Mouse (Mus musculus): ENCODE measurements around the gene Brd2.
"Not testable (repeated sequence)": the region's sequence is repeated elsewhere in the genome, so short reads cannot be mapped to it uniquely, and the experiment has no call there.

The Brd2 gene

DNA sequence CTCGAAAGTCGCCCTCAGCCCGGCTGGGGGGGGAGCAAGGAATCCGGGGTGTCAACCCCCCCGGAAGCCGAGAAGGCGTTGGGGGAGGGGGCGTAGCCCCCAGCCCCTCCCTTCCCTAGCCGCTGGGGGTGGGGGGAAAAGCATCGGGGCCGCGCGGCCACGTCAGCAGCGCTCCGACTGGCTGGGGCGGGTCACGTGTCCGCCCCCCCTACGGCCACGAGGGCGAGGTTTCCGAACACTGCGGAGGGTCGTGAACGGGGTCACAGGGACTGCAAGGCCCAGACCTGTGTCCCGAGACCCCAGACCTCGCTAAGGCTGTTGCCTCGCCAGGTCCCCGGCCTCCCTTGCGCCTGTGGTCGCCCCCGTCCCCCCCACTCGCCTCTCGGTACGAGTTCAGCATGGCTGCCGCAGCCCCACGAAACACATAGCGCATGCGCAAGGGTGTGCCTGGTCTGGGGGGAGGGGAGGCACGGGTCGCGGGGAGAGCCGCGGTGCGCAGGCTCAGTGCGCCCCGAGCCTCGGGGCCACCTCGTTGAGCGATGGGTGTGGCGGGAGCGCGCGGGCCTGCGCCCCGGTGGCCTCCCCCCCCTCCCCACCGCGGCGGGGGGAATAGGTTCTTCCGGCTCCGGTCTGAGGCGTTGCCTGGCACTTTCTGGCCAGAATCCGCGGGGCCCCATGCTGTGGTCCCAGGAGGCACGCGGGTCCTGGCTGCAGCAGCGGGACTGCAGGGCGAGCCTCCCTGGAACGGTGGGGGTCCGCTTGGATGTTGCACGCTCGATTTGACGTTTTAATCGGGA lies at the start of gene Brd2:
Gene Brd2, minus strand, starts transcription at position 447 of the 797 bp plus-strand sequence.
- ChIA-PET CTCF (interaction anchor here in 2 of 4 experiments (0.6 to 1.3 kb wide), 4 partner anchors 13 to 56 kb away, joined by 3 to 7 read pairs (median 6); no protein-coding TSS in a partner anchor), POLR2A (interaction anchor here in 3 of 4 experiments (0.6 to 21.3 kb wide), 48 partner anchors 5 to 830 kb away, joined by 3 to 604 read pairs (median 4); partner anchors contain the start of genes H2-Oa (in 3 of the 3), Agpat1 (in 2 of the 3), H2-DMa (in 2 of the 3) and Rps18 (in 2 of the 3))

DNA sequence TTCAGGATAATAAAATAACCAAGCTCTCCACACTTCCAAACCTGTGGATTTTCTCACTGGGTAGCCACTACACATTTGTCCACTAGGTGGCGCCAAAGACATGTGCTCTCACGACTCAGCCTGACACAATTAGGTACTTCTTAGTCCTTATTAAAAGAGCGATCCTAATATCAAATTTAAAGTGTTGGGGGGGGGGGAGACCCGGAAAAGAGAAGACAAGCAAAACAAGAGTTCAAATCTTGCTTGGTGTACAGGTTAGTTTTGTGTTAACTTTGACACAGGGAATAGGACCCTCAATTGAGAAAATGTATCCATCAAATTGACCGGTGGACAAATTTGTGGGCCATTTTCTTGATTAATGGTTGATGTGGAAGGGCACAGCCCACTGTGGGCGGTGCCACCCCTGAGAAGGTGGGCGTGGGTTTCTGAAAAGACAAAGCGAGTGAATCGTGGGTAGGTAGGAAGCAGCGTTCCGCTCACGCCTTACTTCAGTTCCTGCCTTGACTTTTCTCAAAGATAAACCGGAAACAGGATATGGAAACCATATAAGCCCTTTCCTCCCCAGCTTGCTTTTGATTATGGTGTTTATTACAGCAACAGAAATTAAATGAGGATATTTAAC lies 48.6 kb upstream of the Brd2 start:
- POLR2A ChIA-PET, result interaction anchor here (0.6 to 2.3 kb wide), 22 partner anchors 32 to 1789 kb away, joined by 3 to 13 read pairs (median 4); partner anchors contain the start of gene H2-DMa (in 2 of the 4)
- CTCF ChIA-PET, result interaction anchor here (0.6 to 8.8 kb wide), 128 partner anchors 8 to 1048 kb away, joined by 3 to 74 read pairs (median 4); partner anchors contain the start of genes Tap1 (in 4 of the 4), Psmb9 (in 3 of the 4), Rxrb (in 2 of the 4) and Slc39a7 (in 2 of the 4)

- ChIA-PET POLR2A (interaction anchor here (0.6 to 2.3 kb wide), 20 partner anchors 31 to 1789 kb away, joined by 3 to 13 read pairs (median 4); partner anchors contain the start of gene H2-DMa (in 2 of the 4)), CTCF (interaction anchor here (0.6 to 8.8 kb wide), 127 partner anchors 8 to 1049 kb away, joined by 3 to 74 read pairs (median 4); partner anchors contain the start of genes Tap1 (in 4 of the 4), Psmb9 (in 3 of the 4), Rxrb (in 2 of the 4) and Slc39a7 (in 2 of the 4))
Observed at GRCm38 (mm10) chr17:34170487-34170876, 48.0 kb upstream of the Brd2 start.

GRCm38 (mm10) chr17:34169279-34169678 lies 46.8 kb upstream of the Brd2 start:
- POLR2A ChIA-PET, result interaction anchor here in 1 of 4 experiments (1.7 to 2.3 kb wide), 4 partner anchors 34 to 57 kb away, joined by 4 to 9 read pairs (median 5); partner anchors contain the start of gene H2-DMa
- CTCF ChIA-PET, result interaction anchor here in 3 of 4 experiments (0.8 to 8.8 kb wide), 12 partner anchors 14 to 242 kb away, joined by 3 to 74 read pairs (median 12); no protein-coding TSS in a partner anchor

GRCm38 (mm10) chr17:34165033-34165730 lies 42.7 kb upstream of the Brd2 start:
- ChIA-PET CTCF (interaction anchor here (0.6 to 8.8 kb wide), 25 partner anchors 16 to 580 kb away, joined by 3 to 74 read pairs (median 4); partner anchors contain the start of gene BC051142 (in 1 of the 4)), POLR2A (interaction anchor here in 2 of 4 experiments (1.0 to 2.0 kb wide), 6 partner anchors 24 to 134 kb away, joined by 3 to 5 read pairs (median 3); partner anchors contain the start of genes H2-DMa (in 1 of the 2), Rxrb (in 1 of the 2) and Slc39a7 (in 1 of the 2))

DNA sequence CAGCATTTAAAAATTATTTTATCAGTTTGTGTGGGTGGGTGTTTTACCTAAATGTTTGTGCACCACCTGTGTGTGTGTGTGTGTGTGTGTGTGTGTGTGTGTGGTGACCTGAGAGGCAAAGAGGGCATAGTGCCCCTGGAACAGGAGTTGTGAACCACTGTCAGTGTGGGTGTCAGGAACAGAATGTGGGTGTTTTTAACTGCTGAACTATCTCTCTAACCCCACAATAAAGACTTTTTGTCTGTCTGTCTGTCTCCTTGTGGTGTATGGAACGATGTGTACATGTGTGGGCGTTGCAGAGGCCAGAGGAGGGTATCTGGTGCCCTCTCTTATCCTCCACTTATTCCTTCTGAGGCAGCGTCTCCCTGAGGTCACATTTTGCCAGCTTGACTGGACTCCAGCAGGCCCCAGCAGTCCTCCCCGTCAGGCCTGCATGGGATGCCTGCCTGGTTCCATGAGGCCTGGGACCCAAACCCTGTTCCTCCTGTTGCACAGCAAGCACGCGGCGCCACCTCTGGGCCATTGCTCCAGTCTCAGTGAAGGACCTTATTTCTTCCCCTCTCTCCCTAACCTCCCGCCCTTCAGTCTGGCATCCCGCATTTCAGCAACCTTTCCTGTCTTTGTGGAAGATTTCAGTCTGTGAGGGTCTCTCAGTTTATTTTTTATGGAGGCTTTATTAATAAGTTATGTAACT lies 41.9 kb upstream of the Brd2 start:
- ChIA-PET POLR2A (interaction anchor here in 1 of 4 experiments (1.1 to 2.0 kb wide), 3 partner anchors 29 to 133 kb away, joined by 3 to 5 read pairs (median 4); partner anchors contain the start of genes H2-DMa, Rxrb and Slc39a7), CTCF (interaction anchor here (0.7 to 8.8 kb wide), 10 partner anchors 23 to 460 kb away, joined by 3 to 74 read pairs (median 6); no protein-coding TSS in a partner anchor)

- CTCF ChIA-PET, result no interaction called here
- POLR2A ChIA-PET, result no interaction called here
Observed at GRCm38 (mm10) chr17:34155534-34155933, 33.1 kb upstream of the Brd2 start.

DNA sequence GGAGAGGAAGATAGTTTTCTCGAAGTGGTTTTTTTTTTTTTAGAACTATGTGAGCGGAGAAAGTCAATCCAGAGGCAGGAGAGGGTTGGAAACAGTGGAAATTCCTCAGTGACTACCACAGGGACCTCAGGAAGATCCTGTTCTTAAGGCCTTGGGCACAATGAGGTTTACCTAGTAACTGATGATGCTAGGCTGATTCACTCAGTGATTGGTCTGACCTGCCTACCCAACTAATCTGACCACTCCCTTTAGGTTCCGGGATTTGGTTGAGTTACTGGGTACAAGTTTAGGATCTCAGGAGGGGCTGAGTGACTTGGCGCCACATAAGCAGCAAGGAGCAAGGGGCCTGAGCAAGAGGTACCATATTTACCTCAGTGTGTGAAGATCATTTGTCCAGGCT lies 30.5 kb upstream of the Brd2 start, which contains the start of gene H2-DMb1:
Gene H2-DMb1, plus strand, starts transcription at position 150 of the 400 bp plus-strand sequence.
- ChIA-PET POLR2A (no interaction called here), CTCF (no interaction called here)

DNA sequence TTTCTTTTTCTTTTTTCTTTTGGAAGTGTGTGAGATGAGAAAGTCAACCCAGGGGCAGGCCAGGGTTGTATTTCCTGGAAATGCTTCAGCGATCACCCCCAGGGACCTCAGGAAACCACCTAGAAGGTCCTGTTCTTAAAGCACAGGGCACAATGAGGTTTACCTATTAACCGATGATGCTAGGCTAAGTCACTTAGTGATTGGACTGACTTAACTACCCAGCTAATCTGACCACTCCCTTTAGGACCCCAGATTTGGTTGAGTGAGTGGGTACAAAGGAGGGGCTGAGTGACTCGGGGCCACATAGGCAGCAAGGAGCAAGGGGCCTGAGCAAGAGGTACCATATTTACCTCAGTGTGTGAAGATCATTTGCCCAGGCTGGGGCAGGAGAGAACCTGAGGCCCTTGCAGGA lies 22.5 kb upstream of the Brd2 start:
- CTCF ChIA-PET, result interaction anchor here in 1 of 4 experiments (1.4 kb wide), 1 partner anchor 10 kb away, joined by 3 read pairs; no protein-coding TSS in a partner anchor
- POLR2A ChIA-PET, result no interaction called here

DNA sequence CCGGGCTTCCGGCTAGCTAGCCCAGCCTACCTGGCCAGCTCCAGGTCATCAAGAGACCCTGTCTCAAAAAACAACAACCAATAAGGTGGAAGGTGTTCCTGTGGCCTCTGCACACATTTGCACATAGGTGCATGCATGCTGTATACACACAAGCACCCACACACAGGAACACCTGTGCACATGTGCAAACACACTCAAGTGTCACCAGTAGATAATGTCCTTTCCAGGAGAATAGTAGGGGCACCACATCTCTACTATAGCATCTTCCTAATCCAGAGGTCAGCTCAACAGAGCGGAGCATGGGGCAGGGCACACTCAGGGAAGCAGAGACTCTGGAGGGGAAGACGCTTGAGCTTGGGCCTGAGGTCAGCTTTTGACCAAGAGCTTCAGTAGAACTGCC lies 21.8 kb upstream of the Brd2 start:
- CTCF ChIA-PET, result interaction anchor here in 1 of 4 experiments (0.6 kb wide), 1 partner anchor 9 kb away, joined by 3 read pairs; no protein-coding TSS in a partner anchor
- POLR2A ChIA-PET, result not testable (repeated sequence)

DNA sequence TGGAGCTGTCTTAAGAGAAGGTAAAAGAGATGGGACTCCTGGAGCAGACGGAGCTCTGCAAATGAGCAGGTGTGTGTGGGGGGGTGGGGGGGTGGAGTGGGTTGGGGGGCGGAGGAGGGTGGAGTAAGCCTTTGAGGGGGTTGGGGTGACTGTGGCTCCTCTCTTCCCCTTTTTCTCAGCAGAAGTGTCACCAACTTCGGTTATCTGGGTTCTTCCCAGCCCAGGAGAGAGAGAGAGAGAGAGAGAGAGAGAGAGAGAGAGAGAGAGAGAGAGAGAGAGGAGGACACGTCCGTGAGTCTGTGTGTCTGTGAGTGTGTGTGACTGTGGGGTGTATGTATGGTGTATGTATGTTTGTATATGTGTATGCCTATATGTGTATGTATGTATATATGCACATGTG lies 21.0 kb upstream of the Brd2 start:
- POLR2A ChIA-PET, result interaction anchor here in 3 of 4 experiments (0.7 to 3.3 kb wide), 3 partner anchors 24 to 68 kb away, joined by 3 to 15 read pairs (median 4); partner anchors contain the start of gene H2-DMa (in 2 of the 3)

GRCm38 (mm10) chr17:34143033-34143432 lies 20.6 kb upstream of the Brd2 start, which contains the start of gene H2-DMb2:
H2-DMb2 (plus strand) TSS chr17:34143307.
- ChIA-PET CTCF (interaction anchor here in 2 of 4 experiments (0.6 to 0.7 kb wide), 3 partner anchors 10 to 70 kb away, joined by 3 read pairs; no protein-coding TSS in a partner anchor), POLR2A (interaction anchor here (0.6 to 3.3 kb wide), 4 partner anchors 24 to 526 kb away, joined by 3 to 15 read pairs (median 4); partner anchors contain the start of gene H2-DMa (in 2 of the 4))

More for the DNA sequence above, 21.0 kb upstream of the Brd2 start:
- CTCF ChIA-PET, result interaction anchor here in 3 of 4 experiments (0.6 to 0.7 kb wide), 3 partner anchors 8 to 70 kb away, joined by 3 read pairs; no protein-coding TSS in a partner anchor

DNA sequence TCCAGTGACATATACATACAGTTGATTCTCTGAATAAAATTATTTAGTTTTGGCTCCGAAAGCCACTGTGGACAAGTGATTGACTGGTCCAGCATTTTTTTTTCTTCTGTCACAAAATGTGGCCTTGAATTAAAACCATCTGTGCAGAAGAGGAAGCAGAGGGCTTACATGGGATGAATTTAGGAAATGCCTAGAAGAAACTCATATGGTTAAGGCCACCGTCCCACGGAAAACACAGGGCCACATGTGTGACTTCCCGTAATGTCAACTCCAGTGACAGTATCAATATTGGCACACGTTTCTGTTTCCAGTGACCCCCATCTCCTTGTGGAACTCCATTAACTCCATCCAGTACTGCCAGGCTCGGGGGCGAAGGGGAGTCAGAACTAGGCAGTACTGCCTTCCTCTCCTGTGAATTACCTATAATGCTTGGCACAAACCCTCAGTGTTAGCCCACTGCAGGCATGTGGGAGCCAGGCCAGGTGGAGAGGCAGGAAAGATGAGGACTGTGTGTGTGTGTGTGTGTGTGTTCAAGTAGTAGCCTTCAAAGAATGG lies 20.1 kb upstream of the Brd2 start:
- POLR2A ChIA-PET, result interaction anchor here in 3 of 4 experiments (0.6 to 3.3 kb wide), 5 partner anchors 23 to 526 kb away, joined by 3 to 15 read pairs (median 3); partner anchors contain the start of gene H2-DMa (in 2 of the 3)

GRCm38 (mm10) chr17:34141448-34141847 lies 19.0 kb upstream of the Brd2 start:
- ChIA-PET CTCF (interaction anchor here in 1 of 4 experiments (1.2 kb wide), 1 partner anchor 24 kb away, joined by 4 read pairs; no protein-coding TSS in a partner anchor), POLR2A (interaction anchor here in 1 of 4 experiments (0.8 to 3.3 kb wide), 6 partner anchors 13 to 40 kb away, joined by 3 to 15 read pairs (median 3); partner anchors contain the start of gene H2-DMa)

More for the DNA sequence above, 20.1 kb upstream of the Brd2 start:
- CTCF ChIA-PET, result interaction anchor here in 2 of 4 experiments (0.6 to 0.7 kb wide), 3 partner anchors 19 to 71 kb away, joined by 3 read pairs; no protein-coding TSS in a partner anchor

- POLR2A ChIA-PET, result interaction anchor here in 1 of 4 experiments (7.9 kb wide), 1 partner anchor 23 kb away, joined by 178 read pairs; the partner anchor contains the start of gene H2-DMa
- CTCF ChIA-PET, result no interaction called here
Observed at GRCm38 (mm10) chr17:34140240-34140639, 17.8 kb upstream of the Brd2 start.

DNA sequence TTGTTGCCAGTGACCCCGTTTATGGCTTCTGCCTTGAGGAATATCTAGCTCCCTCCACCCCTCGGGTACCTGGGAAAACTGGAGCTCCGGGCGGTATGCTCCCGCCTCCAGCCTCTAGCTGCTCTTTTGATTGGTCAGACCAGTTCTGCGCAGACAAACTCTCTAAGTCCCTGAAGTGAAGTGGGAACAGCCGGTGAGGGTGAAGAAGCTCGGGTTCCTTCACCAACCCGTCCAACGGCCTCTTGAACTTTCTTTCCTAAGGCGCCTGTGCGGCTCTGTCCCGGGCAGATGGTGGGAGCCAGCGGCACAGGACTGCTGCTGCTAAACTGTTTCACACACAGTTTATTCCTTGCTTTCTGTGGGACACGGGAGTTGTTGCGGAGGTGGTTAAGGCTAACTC lies 17.0 kb upstream of the Brd2 start:
- CTCF ChIA-PET, result interaction anchor here (0.5 to 1.5 kb wide), 23 partner anchors 9 to 772 kb away, joined by 3 to 10 read pairs (median 4); partner anchors contain the start of gene B3galt4 (in 1 of the 4)
- POLR2A ChIA-PET, result interaction anchor here in 3 of 4 experiments (0.5 to 7.9 kb wide), 26 partner anchors 9 to 767 kb away, joined by 3 to 178 read pairs (median 3); partner anchors contain the start of genes H2-DMa (in 3 of the 3), Agpat1 (in 1 of the 3), Rxrb (in 1 of the 3) and Slc39a7 (in 1 of the 3)
